8 mouse cellular contexts compared by ENCODE assay signal in the genomic region with DNA sequence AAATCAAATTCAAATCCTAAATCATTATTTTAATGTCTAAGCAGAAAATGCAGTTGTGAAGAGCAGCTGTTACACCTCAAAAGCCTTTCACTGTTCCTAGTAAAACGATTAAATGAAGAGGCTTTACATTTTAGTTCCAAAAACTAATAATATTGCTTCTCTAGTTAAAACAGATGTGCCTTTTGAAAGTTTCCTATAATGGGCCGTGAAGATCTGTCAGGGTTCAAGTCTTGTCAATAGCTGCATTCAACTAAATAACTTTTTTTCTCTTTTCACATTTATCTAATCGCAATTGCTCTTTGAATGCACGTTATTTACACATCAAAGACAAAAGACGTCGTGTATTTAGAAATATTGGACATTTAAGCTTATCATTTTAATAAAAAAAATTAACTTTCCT. TPM values are rescaled to one million over a fixed set of nuclear protein-coding genes. Genes with fewer than 3 reads are reported as not detected.
DNase-seq lines count a peak whose midpoint lies in the region; ATAC-seq and TF ChIP-seq lines count a peak whose summit lies in the region.

No protein-coding gene starts in this region.

- 0 out of 2 replicates have a peak, but pooled peaks cover 3% of the 10 kb centered on the region for H3K4me1 ChIP-seq in heart, embryonic 11.5 days (ENCODE audit: control insufficient read depth, insufficient read depth, low read length)
- H3K4me1 ChIP-seq in heart, embryonic 12.5 days (replicated peaks), result 0 out of 2 replicates have a peak, but pooled peaks cover 7% of the 10 kb centered on the region
- peaks cover 3 to 16% of the 10 kb centered on the region in 2 experiments; a peak in 2 of 4 replicates for H3K4me1 ChIP-seq in CH12.LX (ENCODE audit: control insufficient read depth in 1 of 2, insufficient read depth in 2 of 2)
- peaks cover 10% of the 10 kb centered on the region for H3K4me1 ChIP-seq in forebrain, embryonic 14.5 days (ENCODE audit: control insufficient read depth, insufficient read depth, low read length)
- H3K4me1 ChIP-seq in liver, embryonic 14.5 days (replicated peaks; ENCODE audit: control insufficient read depth in 2 of 2, insufficient read depth in 2 of 2, low read length in 1 of 2), result peaks cover 8% of the 10 kb centered on the region in 2 experiments; a peak in 3 of 4 replicates

- no peak for TF ChIP-seq EP300 in CH12.LX (IDR thresholded peaks at IDR 0.05; ENCODE audit: low read length)
- no peak for TF ChIP-seq EP300 in liver, embryonic 14.5 days (IDR thresholded peaks at IDR 0.05; ENCODE audit: low read depth)

- no peak for ATAC-seq in heart, embryonic 11.5 days (replicated peaks; ENCODE audit: insufficient number of reproducible peaks, low FRiP score, low TSS enrichment)
- ATAC-seq in heart, embryonic 12.5 days (ENCODE audit: insufficient number of reproducible peaks, low FRiP score), result no peak
- no peak for ATAC-seq in forebrain, embryonic 14.5 days
- ATAC-seq in liver, embryonic 14.5 days (ENCODE audit: insufficient read depth), result no peak

- dilution Hi-C loops in CH12.LX (cut with MboI; ENCODE audit: extremely low pct_ligation_motif_present, extremely low pct_unique_long_range_greater_than_20kb, low sequenced_read_pairs), result no loop called here

- TF ChIP-seq POLR2A in CH12.LX (IDR thresholded peaks at IDR 0.05; ENCODE audit: low read depth, low read length), result no peak

- in situ Hi-C loops in CH12.LX (cut with MboI; ENCODE audit: low pct_ligation_motif_present, low pct_unique_long_range_greater_than_20kb, low sequenced_read_pairs), result no loop called here

- H3K4me2 ChIP-seq in heart, embryonic 11.5 days, result peak overlapping the region; percentile 48
- H3K4me2 ChIP-seq in heart, embryonic 12.5 days, result no peak overlapping the region
- no peak overlapping the region for H3K4me2 ChIP-seq in CH12.LX (ENCODE audit: insufficient read depth, low read depth, poor library complexity, severe bottlenecking)
- H3K4me2 ChIP-seq in forebrain, embryonic 14.5 days (ENCODE audit: low read length), result peak overlapping the region; percentile 63
- peak overlapping the region; percentile 84 for H3K4me2 ChIP-seq in liver, embryonic 14.5 days (ENCODE audit: low read depth)

- H3K27me3 ChIP-seq in heart, embryonic 11.5 days (ENCODE audit: control insufficient read depth, insufficient read depth, low read length), result no peaks in the 10 kb centered on the region
- no peaks in the 10 kb centered on the region for H3K27me3 ChIP-seq in heart, embryonic 12.5 days (replicated peaks)
- no peaks in the 10 kb centered on the region for H3K27me3 ChIP-seq in CH12.LX (replicated peaks)
- H3K27me3 ChIP-seq in forebrain, embryonic 14.5 days (replicated peaks; ENCODE audit: control insufficient read depth, insufficient read depth, low read length), result no peaks in the 10 kb centered on the region
- H3K27me3 ChIP-seq in liver, embryonic 14.5 days (ENCODE audit: control insufficient read depth, insufficient read depth, low read length), result no peaks in the 10 kb centered on the region

- peak overlapping the region; percentile 92 for H3K4me3 ChIP-seq in heart, embryonic 11.5 days (ENCODE audit: low read depth, low read length)
- no peak overlapping the region for H3K4me3 ChIP-seq in heart, embryonic 12.5 days
- peak overlapping the region in 2 of 3 experiments; percentile 65 to 89 for H3K4me3 ChIP-seq in CH12.LX (replicated peaks in 1 of 3; ENCODE audit: low read depth in 2 of 3, low read length in 2 of 3, poor library complexity in 1 of 3)
- H3K4me3 ChIP-seq in forebrain, embryonic 14.5 days (ENCODE audit: low read depth, low read length), result peak overlapping the region; percentile 82
- H3K4me3 ChIP-seq in liver, embryonic 14.5 days (ENCODE audit: insufficient read depth in 1 of 2, low read depth in 2 of 2, low read length in 2 of 2), result peak overlapping the region; percentile 90 to 94; a peak in 3 of 4 replicates

- no peak for TF ChIP-seq RAD21 in CH12.LX (IDR thresholded peaks at IDR 0.05; ENCODE audit: low read depth, low read length)

- DNase-seq in CH12.LX (ENCODE audit: extremely low read depth), result no peak
- DNase-seq in forebrain, embryonic 14.5 days (ENCODE audit: low spot score), result peak; percentile 33
- DNase-seq in liver, embryonic 14.5 days (ENCODE audit: low read depth in 3 of 3, low spot score in 3 of 3), result no peak
- DNase-seq in adrenal gland, postnatal 14 days, result no peak
- no peak for DNase-seq in yolk sac, embryonic 10.5 days (ENCODE audit: low spot score)
- no peak for DNase-seq in ovary, postnatal 36 days (ENCODE audit: low spot score)

- no peaks in the 10 kb centered on the region for H3K36me3 ChIP-seq in heart, embryonic 11.5 days (ENCODE audit: control insufficient read depth, insufficient read depth, low read length)
- H3K36me3 ChIP-seq in heart, embryonic 12.5 days, result no peaks in the 10 kb centered on the region
- H3K36me3 ChIP-seq in CH12.LX (replicated peaks in 1 of 2; ENCODE audit: control insufficient read depth in 1 of 2, insufficient read depth in 1 of 2, low read length in 1 of 2), result no peaks in the 10 kb centered on the region
- H3K36me3 ChIP-seq in forebrain, embryonic 14.5 days (ENCODE audit: control insufficient read depth, insufficient read depth, low read length), result no peaks in the 10 kb centered on the region
- H3K36me3 ChIP-seq in liver, embryonic 14.5 days (replicated peaks; ENCODE audit: control insufficient read depth, insufficient read depth, low read depth), result no peaks in the 10 kb centered on the region

- no peak overlapping the region for H3K27ac ChIP-seq in heart, embryonic 11.5 days (ENCODE audit: low read depth, low read length)
- no peak overlapping the region for H3K27ac ChIP-seq in heart, embryonic 12.5 days (ENCODE audit: poor library complexity, severe bottlenecking)
- no peak overlapping the region for H3K27ac ChIP-seq in CH12.LX (ENCODE audit: insufficient read depth, low read depth)
- peak overlapping the region; percentile 100 for H3K27ac ChIP-seq in forebrain, embryonic 14.5 days (ENCODE audit: low read depth, low read length)
- H3K27ac ChIP-seq in liver, embryonic 14.5 days, result no peak overlapping the region

- H3K9me3 ChIP-seq in heart, embryonic 11.5 days (replicated peaks; ENCODE audit: control insufficient read depth, low read length), result no peaks in the 10 kb centered on the region
- no peaks in the 10 kb centered on the region for H3K9me3 ChIP-seq in heart, embryonic 12.5 days (replicated peaks)
- H3K9me3 ChIP-seq in CH12.LX (replicated peaks; ENCODE audit: low read length), result no peaks in the 10 kb centered on the region
- H3K9me3 ChIP-seq in forebrain, embryonic 14.5 days (replicated peaks; ENCODE audit: control insufficient read depth, low read length), result no peaks in the 10 kb centered on the region
- no peaks in the 10 kb centered on the region for H3K9me3 ChIP-seq in liver, embryonic 14.5 days (ENCODE audit: control insufficient read depth, low read length)

- no peaks in the 10 kb centered on the region for H3K79me2 ChIP-seq in CH12.LX (replicated peaks; ENCODE audit: control insufficient read depth, extremely low read depth, insufficient read depth, poor library complexity, severe bottlenecking)

- no peak overlapping the region for H3K9ac ChIP-seq in heart, embryonic 11.5 days (ENCODE audit: low read depth, low read length)
- H3K9ac ChIP-seq in heart, embryonic 12.5 days, result no peak overlapping the region
- peak overlapping the region; percentile 91; the same call in 1 of the 2 replicates for H3K9ac ChIP-seq in CH12.LX (ENCODE audit: insufficient read depth, low read depth)
- H3K9ac ChIP-seq in forebrain, embryonic 14.5 days (ENCODE audit: low read length), result peak overlapping the region; percentile 100
- peak overlapping the region; percentile 91 for H3K9ac ChIP-seq in liver, embryonic 14.5 days (replicated peaks)

- TF ChIP-seq CTCF in CH12.LX (conservative IDR thresholded peaks at IDR 0.05 in 1 of 2, IDR thresholded peaks at IDR 0.05 in 1 of 2; ENCODE audit: low read depth in 2 of 2, low read length in 2 of 2), result no peak
- no peak for TF ChIP-seq CTCF in liver, embryonic 14.5 days (IDR thresholded peaks at IDR 0.05; ENCODE audit: low read depth)

- WGBS in heart, embryonic 11.5 days (ENCODE audit: insufficient replicate concordance), result 32% methylated on average over 6 of the region's 6 CpGs
- WGBS in heart, embryonic 12.5 days, result 36% methylated on average over 6 of the region's 6 CpGs
- 1% methylated on average over 6 of the region's 6 CpGs for WGBS in forebrain, embryonic 14.5 days
- 22% methylated on average over 6 of the region's 6 CpGs for WGBS in liver, embryonic 14.5 days (ENCODE audit: insufficient replicate concordance)

RNA-seq across cellular contexts. Expression of a gene that starts 1.0 kb away (rescaled TPM):
- 0.69 and 0.79 TPM in 2 replicates for polyA plus RNA-seq in heart, embryonic 11.5 days (2014; fragmentation: Nextera tagmentation; extraction: Ambion mirVana)
- polyA plus RNA-seq in heart, embryonic 12.5 days (2016; fragmentation: Nextera tagmentation; extraction: Ambion mirVana), result 1.5 and 2.5 TPM in 2 replicates
- total RNA-seq in CH12.LX (2012; rRNA removed) (0.55 and 0.64 TPM in 2 replicates), CH12.LX (2014; rRNA removed) (0.65 and 0.72 TPM in 2 replicates)
- 0.57 and 0.59 TPM in 2 replicates for polyA plus RNA-seq in CH12.LX (2012; ENCODE audit: insufficient read length, low read depth)
- 4.3 and 4.6 TPM in 2 replicates for polyA plus RNA-seq in forebrain, embryonic 14.5 days (2014; fragmentation: Nextera tagmentation; extraction: Ambion mirVana)
- 0.49 and 0.56 TPM in 2 replicates for polyA plus RNA-seq in liver, embryonic 14.5 days (2012; rRNA removed)
- 0.75 and 0.76 TPM in 2 replicates for polyA plus RNA-seq in liver, embryonic 14.5 days (2014; fragmentation: Nextera tagmentation; extraction: Ambion mirVana)
- total RNA-seq in adrenal gland, postnatal 14 days (2021), result 4.1 and 7.1 TPM in 2 replicates

RNA-seq across cellular contexts. Expression of a gene that starts 1.3 kb away (rescaled TPM):
- polyA plus RNA-seq in heart, embryonic 11.5 days (2014; fragmentation: Nextera tagmentation; extraction: Ambion mirVana), result 10.0 and 13.3 TPM in 2 replicates
- polyA plus RNA-seq in heart, embryonic 12.5 days (2016; fragmentation: Nextera tagmentation; extraction: Ambion mirVana), result 13.5 and 15.6 TPM in 2 replicates
- total RNA-seq in CH12.LX (2012; rRNA removed) (3.3 and 3.4 TPM in 2 replicates), CH12.LX (2014; rRNA removed) (2.9 and 3.9 TPM in 2 replicates)
- 3.0 and 3.3 TPM in 2 replicates for polyA plus RNA-seq in CH12.LX (2012; ENCODE audit: insufficient read length, low read depth)
- 18.0 and 23.5 TPM in 2 replicates for polyA plus RNA-seq in forebrain, embryonic 14.5 days (2014; fragmentation: Nextera tagmentation; extraction: Ambion mirVana)
- polyA plus RNA-seq in liver, embryonic 14.5 days (2012; rRNA removed), result 1.3 and 1.8 TPM in 2 replicates
- polyA plus RNA-seq in liver, embryonic 14.5 days (2014; fragmentation: Nextera tagmentation; extraction: Ambion mirVana), result 2.4 and 3.3 TPM in 2 replicates
- total RNA-seq in adrenal gland, postnatal 14 days (2021), result 10.7 and 13.0 TPM in 2 replicates

RNA-seq across cellular contexts. Expression of a gene that starts 22.4 kb away (rescaled TPM):
- polyA plus RNA-seq in heart, embryonic 11.5 days (2014; fragmentation: Nextera tagmentation; extraction: Ambion mirVana), result 8.4 and 10.1 TPM in 2 replicates
- polyA plus RNA-seq in heart, embryonic 12.5 days (2016; fragmentation: Nextera tagmentation; extraction: Ambion mirVana), result 7.2 and 7.5 TPM in 2 replicates
- total RNA-seq in CH12.LX (2012; rRNA removed), result 8.1 and 10.2 TPM in 2 replicates
- 11.7 and 15.3 TPM in 2 replicates for total RNA-seq in CH12.LX (2014; rRNA removed)
- polyA plus RNA-seq in CH12.LX (2012; ENCODE audit: insufficient read length, low read depth), result 15.2 and 20.2 TPM in 2 replicates
- polyA plus RNA-seq in forebrain, embryonic 14.5 days (2014; fragmentation: Nextera tagmentation; extraction: Ambion mirVana), result 10.2 and 12.2 TPM in 2 replicates
- 1.4 and 2.6 TPM in 2 replicates for polyA plus RNA-seq in liver, embryonic 14.5 days (2012; rRNA removed)
- 2.4 and 3.0 TPM in 2 replicates for polyA plus RNA-seq in liver, embryonic 14.5 days (2014; fragmentation: Nextera tagmentation; extraction: Ambion mirVana)
- 3.9 and 4.7 TPM in 2 replicates for total RNA-seq in adrenal gland, postnatal 14 days (2021)

Comparison
In these comparisons a context has a peak if more than half of its experiments do, and no peak if none do; other contexts are left out.
1. H3K4me2 ChIP-seq: peak in heart, embryonic 11.5 days (single experiment), forebrain, embryonic 14.5 days (single experiment) and liver, embryonic 14.5 days (single experiment); none in heart, embryonic 12.5 days (single experiment) and CH12.LX (single experiment).
2. H3K9ac ChIP-seq: peak in CH12.LX (single experiment), forebrain, embryonic 14.5 days (single experiment) and liver, embryonic 14.5 days (single experiment); none in heart, embryonic 11.5 days (single experiment) and heart, embryonic 12.5 days (single experiment).